Mouse (Mus musculus) mature B cell (primary cell): ENCODE data around the gene Kcnma1.

Source experiments
- in situ Hi-C: fragments of 300-500 bp; cut with MboI; formaldehyde crosslinking; loops from 2 replicates; pipeline ENCODE4 v1.14.3; 2019

The Kcnma1 gene

GRCm38 (mm10) chr14:23782845-23783609, 231.3 kb downstream of the Kcnma1 start:
- in situ Hi-C loops, result no loop called here

GRCm38 (mm10) chr14:23774542-23774941, 239.7 kb downstream of the Kcnma1 start:
- in situ Hi-C loops, result no loop called here

- in situ Hi-C loops, result no loop called here
These were observed 241.6 kb downstream of the Kcnma1 start for GRCm38 (mm10) chr14:23772685-23773084.

- in situ Hi-C loops, result no loop called here
These were observed 242.5 kb downstream of the Kcnma1 start for GRCm38 (mm10) chr14:23771794-23772193.

- in situ Hi-C loops, result no loop called here
These were observed 251.8 kb downstream of the Kcnma1 start for GRCm38 (mm10) chr14:23762471-23762870.

GRCm38 (mm10) chr14:23759626-23760025, 254.7 kb downstream of the Kcnma1 start:
- in situ Hi-C loops, result no loop called here

GRCm38 (mm10) chr14:23758421-23758820, 255.9 kb downstream of the Kcnma1 start:
- in situ Hi-C loops, result no loop called here

GRCm38 (mm10) chr14:23748011-23748410, 266.3 kb downstream of the Kcnma1 start:
- in situ Hi-C loops, result no loop called here

- in situ Hi-C loops, result no loop called here
These were observed 267.3 kb downstream of the Kcnma1 start for GRCm38 (mm10) chr14:23746976-23747375.

- in situ Hi-C loops, result no loop called here
These were observed 272.8 kb downstream of the Kcnma1 start for GRCm38 (mm10) chr14:23741531-23741930.

GRCm38 (mm10) chr14:23734200-23734599, 280.1 kb downstream of the Kcnma1 start:
- in situ Hi-C loops, result no loop called here

- in situ Hi-C loops, result no loop called here
These were observed 284.9 kb downstream of the Kcnma1 start for GRCm38 (mm10) chr14:23729377-23729776.

- in situ Hi-C loops, result no loop called here
These were observed 290.4 kb downstream of the Kcnma1 start for GRCm38 (mm10) chr14:23723701-23724430.

GRCm38 (mm10) chr14:23719246-23719645, 295.0 kb downstream of the Kcnma1 start:
- in situ Hi-C loops, result no loop called here

- in situ Hi-C loops, result no loop called here
These were observed 295.6 kb downstream of the Kcnma1 start for GRCm38 (mm10) chr14:23718667-23719066.

- in situ Hi-C loops, result no loop called here
These were observed 299.7 kb downstream of the Kcnma1 start for GRCm38 (mm10) chr14:23714396-23715131.

- in situ Hi-C loops, result no loop called here
These were observed 301.4 kb downstream of the Kcnma1 start for GRCm38 (mm10) chr14:23712891-23713290.

GRCm38 (mm10) chr14:23710954-23711353, 303.3 kb downstream of the Kcnma1 start:
- in situ Hi-C loops, result no loop called here

- in situ Hi-C loops, result no loop called here
These were observed 307.5 kb downstream of the Kcnma1 start for GRCm38 (mm10) chr14:23706837-23707236.

GRCm38 (mm10) chr14:23705647-23706046, 308.6 kb downstream of the Kcnma1 start:
- in situ Hi-C loops, result no loop called here

- in situ Hi-C loops, result no loop called here
These were observed 310.0 kb downstream of the Kcnma1 start for GRCm38 (mm10) chr14:23704303-23704702.

GRCm38 (mm10) chr14:23696341-23696740, 317.9 kb downstream of the Kcnma1 start:
- in situ Hi-C loops, result no loop called here

- in situ Hi-C loops, result no loop called here
These were observed 324.6 kb downstream of the Kcnma1 start for GRCm38 (mm10) chr14:23689681-23690080.
